Mouse (Mus musculus) embryo, embryonic 11.5 days (tissue): ENCODE data around the gene Arhgap44.

Source experiments
- DNase-seq: peaks from one replicate; pipeline ENCODE4 v3.0.0-alpha.2; 2012; ENCODE audit warnings: low read depth, low spot score

Arhgap44 gene

DNA sequence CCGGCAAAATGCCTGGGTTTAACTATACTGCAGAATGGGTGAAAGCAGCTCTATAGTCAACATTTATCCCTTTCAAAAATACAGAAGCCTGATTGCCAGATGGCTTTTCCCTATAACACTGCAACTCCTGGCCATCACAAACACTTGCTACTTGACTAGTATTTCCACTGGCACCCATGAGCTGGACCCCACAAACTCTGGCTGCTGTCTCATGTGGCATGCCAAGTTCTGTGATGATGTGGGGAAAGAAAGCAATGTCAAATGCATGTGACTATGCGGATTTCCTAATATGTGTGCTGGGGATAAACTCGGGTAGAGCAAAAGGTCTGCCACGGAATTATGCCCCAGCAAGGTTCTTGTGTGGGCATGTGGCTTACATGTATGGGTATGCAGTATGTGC lies 156.7 kb downstream of the Arhgap44 start:
- no peak for DNase-seq

DNA sequence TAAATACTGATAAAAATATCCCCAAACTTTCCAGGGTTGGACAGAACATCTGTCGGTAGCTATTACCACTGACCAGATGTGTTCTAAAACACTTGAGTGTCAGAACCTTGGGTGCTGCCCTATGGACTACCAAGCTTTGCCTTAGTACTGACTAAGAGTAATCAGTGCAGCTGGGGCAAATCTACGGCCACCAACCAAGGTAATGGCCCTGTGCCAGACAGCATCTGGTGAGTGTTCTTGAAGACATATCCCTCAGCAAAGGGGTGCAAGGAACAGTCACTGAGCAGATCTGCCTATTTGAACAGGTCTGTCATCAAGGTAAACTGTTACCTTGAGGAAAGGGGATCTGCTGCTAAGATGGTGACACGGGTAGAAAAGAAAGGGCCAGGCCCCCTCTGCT lies 157.9 kb downstream of the Arhgap44 start:
- DNase-seq, result no peak

GRCm38 (mm10) chr11:65003611-65004010 lies 159.2 kb downstream of the Arhgap44 start:
- no peak for DNase-seq

DNA sequence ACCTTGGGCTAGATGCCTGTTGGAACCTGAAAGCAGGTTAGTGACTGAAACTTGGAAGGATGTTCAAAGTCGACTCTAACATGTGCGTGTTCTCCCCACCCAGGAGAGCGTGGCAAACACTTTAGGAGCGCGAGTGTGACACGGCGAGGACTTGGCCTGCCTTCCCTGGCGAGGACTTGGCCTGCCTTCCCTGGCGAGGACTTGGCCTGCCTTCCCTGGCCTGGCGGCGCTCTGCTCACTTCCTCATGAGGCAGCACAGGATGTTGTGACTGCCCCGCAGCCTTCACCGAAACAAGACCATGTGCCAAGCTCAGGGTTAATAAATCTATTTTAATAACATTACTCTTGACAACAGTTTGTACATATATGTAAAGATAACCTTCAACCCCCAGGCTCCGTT lies 161.0 kb downstream of the Arhgap44 start:
- DNase-seq, result no peak

DNA sequence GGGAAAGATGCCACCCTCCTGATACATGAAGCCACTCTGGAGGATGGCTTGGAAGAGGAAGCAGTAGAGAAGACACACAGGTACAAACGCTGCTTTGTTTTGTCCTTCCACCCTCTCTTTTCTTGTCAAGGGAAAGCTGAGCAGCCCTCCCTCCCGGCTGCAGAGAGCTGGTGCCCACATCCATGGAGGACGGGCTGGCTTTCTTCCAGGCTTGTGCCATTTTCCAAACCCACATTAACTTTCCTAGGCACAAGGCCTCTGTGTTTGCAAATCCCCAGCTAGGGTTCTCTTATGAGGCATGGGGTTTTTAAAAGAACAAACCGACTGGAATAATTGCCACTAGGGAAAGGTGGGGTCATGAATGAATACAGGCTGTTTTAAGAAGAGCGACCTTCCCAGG lies 163.1 kb downstream of the Arhgap44 start:
- no peak for DNase-seq

- DNase-seq, result no peak
Measured at GRCm38 (mm10) chr11:64998439-64998838, 164.3 kb downstream of the Arhgap44 start.

- DNase-seq, result no peak
Measured at GRCm38 (mm10) chr11:64988556-64988955, 174.2 kb downstream of the Arhgap44 start.

DNA sequence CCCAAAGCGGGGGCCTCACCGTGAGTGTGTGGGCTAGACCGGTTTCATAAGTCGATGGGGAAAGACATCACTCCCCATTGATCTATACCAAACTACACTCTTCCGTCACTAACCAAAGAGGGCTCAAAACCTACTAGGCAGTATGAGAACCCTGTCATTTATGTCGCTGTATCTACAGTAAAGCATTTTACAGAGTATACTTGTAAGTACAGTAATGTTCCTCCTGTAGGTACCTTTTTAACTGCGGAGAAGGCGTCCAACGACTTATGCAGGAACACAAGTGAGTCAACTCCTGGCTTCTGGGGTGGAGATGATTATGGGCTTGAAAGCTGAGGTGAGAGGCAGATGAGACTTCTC lies 183.3 kb downstream of the Arhgap44 start:
- no peak for DNase-seq

DNA sequence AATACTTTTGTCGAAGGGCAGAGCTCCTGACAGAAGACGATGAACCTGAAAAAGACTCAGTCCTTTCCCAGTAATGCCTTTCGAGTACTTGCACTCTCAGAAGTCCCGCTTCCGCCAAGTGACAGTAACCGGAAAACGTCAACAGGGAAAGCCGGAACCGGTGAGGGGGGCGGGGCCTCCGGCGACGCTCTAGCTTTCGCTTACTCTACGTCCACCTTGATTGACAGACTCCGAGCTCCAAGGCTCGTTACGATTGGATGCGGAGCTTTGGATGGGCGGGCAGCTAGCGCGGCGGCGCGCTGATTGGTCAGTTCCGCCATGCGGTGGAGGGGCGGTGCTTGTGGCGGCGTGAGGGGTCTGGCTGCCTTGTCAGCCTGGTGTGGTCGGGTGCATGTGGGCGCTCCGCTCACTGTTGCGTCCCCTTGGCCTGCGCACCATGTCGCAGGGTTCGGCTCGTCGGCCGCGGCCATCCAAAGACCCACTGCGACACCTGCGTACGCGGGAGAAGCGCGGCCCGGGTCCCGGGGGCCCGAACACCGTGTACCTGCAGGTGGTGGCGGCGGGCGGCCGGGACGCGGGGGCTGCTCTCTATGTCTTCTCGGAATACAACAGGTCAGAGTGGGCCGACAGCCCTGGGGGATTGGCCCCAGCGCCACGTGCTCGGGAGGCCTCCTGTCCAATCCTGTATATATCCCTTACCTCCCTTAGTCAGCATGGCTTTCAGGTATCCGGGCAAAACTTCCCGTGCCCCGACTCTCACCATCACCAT lies 183.9 kb downstream of the Arhgap44 start, which contains the start of gene Elac2:
Elac2 (plus strand) TSS at position 319 of the 769 bp plus-strand sequence.
- peak; percentile 98 for DNase-seq

DNA sequence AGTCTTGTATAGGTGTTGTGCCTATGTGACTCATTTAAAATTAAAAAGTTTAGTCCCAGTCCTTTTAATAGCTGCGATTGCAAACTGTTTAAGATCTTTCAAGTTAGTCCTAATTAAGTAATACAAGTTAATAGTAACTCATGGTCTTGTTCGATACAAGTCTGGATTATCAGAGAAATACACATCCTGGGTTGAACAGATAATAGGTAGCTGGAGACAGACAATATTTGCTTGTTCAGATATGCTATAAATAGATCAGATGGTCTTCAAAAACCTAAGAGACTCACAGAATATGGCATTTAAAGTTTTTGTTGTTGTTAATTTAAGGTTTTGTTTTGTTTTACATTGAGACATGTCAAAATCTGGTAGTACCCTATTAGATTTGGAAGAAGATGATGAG lies 190.3 kb downstream of the Arhgap44 start:
- no peak for DNase-seq

DNA sequence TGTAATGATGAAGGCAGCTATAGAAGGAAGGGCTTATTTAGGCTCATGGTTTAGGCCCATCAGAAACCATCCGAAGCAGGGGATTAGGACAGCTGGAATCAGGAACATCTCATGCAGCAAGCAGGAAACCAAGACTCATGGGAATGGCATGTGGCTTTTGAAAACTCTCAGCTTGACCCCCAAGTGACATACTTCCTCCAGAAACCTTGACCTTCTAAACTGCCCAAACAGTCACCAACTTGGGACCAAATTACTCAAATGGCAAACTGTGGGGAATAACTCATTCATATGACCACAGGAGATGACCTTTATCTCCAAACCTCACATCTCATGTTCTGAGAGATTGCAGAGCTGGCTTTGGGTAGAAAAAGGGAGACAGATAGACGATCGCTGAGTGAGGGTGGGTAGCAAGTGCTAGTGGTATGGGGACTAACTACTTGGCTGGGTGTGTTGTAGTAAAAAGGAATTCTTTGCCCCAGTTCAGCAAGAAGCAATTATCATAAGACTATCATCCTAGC lies 191.2 kb downstream of the Arhgap44 start:
- no peak for DNase-seq

GRCm38 (mm10) chr11:64968939-64969342 lies 193.8 kb downstream of the Arhgap44 start:
- DNase-seq, result no peak

- DNase-seq, result peak; percentile 82
Measured at GRCm38 (mm10) chr11:64968507-64968906, 194.3 kb downstream of the Arhgap44 start.

DNA sequence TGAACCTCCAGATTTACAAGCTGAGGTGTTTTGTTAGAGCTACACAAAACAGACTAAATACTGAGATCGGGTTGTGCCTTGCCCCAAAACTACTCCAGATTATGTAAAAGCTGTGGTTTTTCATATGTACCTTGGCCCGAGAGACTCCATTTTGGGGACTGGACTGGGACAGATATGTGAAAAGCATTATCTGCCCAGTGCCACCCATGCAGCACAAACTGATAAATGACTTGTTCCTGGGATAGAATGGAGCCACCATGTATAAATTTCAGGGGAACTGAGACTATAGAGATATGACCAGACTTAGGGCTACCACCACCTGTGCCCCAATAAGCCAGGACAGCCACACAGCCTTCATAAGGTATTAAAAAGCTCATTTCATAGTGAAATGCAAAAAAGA lies 200.1 kb downstream of the Arhgap44 start:
- no peak for DNase-seq

- DNase-seq, result no peak
Measured at GRCm38 (mm10) chr11:64956962-64957729, 205.6 kb downstream of the Arhgap44 start.
